Mouse (Mus musculus) intestine, embryonic 16.5 days (tissue): Measurements from ENCODE around the gene Tdrd3. TPM values are rescaled to one million over a fixed set of nuclear protein-coding genes. Genes with fewer than 3 reads are reported as not detected.

Experiments used
- ATAC-seq: fragments of 200-750 bp; cut with Nextera tagmentation; 2 replicates; pipeline ENCODE4 v1.8.0; 2017; ENCODE audit warnings: moderate TSS enrichment, moderate library complexity
- H3K27ac ChIP-seq: fragments of 300-500 bp; sonication (generic); 2 replicates; pipeline ENCODE4 v1.5.1; 2014; ENCODE audit warnings: mild to moderate bottlenecking, low read length
- H3K27me3 ChIP-seq: fragments of 300-500 bp; sonication (generic); replicated peaks from 2 replicates; pipeline ENCODE4 v1.6.1; 2014; ENCODE audit warnings: low read length, control low read depth, mixed read lengths; ENCODE audit not compliant: control insufficient read depth, insufficient read depth
- H3K36me3 ChIP-seq: fragments of 300-500 bp; sonication (generic); 2 replicates; pipeline ENCODE4 v1.6.1; 2014; ENCODE audit warnings: low read length, control low read depth; ENCODE audit not compliant: control insufficient read depth, insufficient read depth
- H3K4me1 ChIP-seq: fragments of 300-500 bp; sonication (generic); 2 replicates; pipeline ENCODE4 v1.6.1; 2014; ENCODE audit warnings: low read length, control low read depth, mixed read lengths; ENCODE audit not compliant: control insufficient read depth, insufficient read depth
- H3K4me2 ChIP-seq: fragments of 300-500 bp; sonication (generic); 2 replicates; pipeline ENCODE4 v1.6.1; 2014; ENCODE audit warnings: low read depth, low read length, control low read depth
- H3K4me3 ChIP-seq: fragments of 300-500 bp; sonication (generic); 2 replicates; pipeline ENCODE4 v1.5.1; 2014; ENCODE audit warnings: mild to moderate bottlenecking, low read length
- H3K9ac ChIP-seq: fragments of 300-500 bp; sonication (generic); 2 replicates; pipeline ENCODE4 v1.6.1; 2014; ENCODE audit warnings: low read depth, low read length
- H3K9me3 ChIP-seq: fragments of 300-500 bp; sonication (generic); 2 replicates; pipeline ENCODE4 v1.6.1; 2016; ENCODE audit warnings: low read length, control low read depth; ENCODE audit not compliant: control insufficient read depth
- WGBS: fragments of 180-500 bp; shearing (Covaris S2); extraction: QIAGEN DNeasy Blood & Tissue Kit; methylation state at CpG from one replicate; pipeline ENCODE4 v1.1.7; 2014; 5-methylcytosine and 5-hydroxymethylcytosine counted together
- polyA plus RNA-seq: library from polyadenylated mRNA; unstranded; fragments of >200 nt; fragmentation: Nextera tagmentation; extraction: Ambion mirVana; gene quantifications from 2 replicates; pipeline ENCODE4 v1.2.1, GENCODE M21; 2015

Tdrd3 gene
- polyA plus RNA-seq, 1 experiment from 2014 or later, result 14.0 TPM

DNA sequence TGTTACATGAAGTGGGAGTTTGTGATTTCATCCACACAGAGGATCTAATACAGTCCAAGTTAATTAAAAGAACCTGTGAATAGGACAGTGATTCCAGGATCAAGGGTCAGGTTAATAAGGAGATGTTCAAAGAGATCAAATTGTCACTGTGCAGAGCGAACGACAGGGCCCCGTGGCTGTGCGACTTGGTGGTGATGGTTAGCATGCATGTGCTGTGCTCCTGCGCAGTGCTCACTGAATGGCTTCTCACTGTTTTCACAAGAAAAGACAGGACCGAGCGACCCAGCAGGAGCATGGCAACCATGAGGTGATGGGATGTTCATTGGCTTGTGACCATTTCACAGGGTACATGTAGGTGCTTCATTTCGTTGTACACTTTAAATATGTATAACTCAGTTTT is 115.4 kb downstream of the Tdrd3 start:
- Histone ChIP-seq H3K27ac (no peak overlapping the region), H3K4me3 (no peak overlapping the region), H3K4me2 (no peak overlapping the region), H3K27me3 (no peaks in the 10 kb centered on the region), H3K36me3 (no peaks in the 10 kb centered on the region), H3K9ac (no peak overlapping the region), H3K4me1 (no peaks in the 10 kb centered on the region), H3K9me3 (no peaks in the 10 kb centered on the region)
- no peak for ATAC-seq
- WGBS, result 91% methylated on average over 8 of the region's 8 CpGs

DNA sequence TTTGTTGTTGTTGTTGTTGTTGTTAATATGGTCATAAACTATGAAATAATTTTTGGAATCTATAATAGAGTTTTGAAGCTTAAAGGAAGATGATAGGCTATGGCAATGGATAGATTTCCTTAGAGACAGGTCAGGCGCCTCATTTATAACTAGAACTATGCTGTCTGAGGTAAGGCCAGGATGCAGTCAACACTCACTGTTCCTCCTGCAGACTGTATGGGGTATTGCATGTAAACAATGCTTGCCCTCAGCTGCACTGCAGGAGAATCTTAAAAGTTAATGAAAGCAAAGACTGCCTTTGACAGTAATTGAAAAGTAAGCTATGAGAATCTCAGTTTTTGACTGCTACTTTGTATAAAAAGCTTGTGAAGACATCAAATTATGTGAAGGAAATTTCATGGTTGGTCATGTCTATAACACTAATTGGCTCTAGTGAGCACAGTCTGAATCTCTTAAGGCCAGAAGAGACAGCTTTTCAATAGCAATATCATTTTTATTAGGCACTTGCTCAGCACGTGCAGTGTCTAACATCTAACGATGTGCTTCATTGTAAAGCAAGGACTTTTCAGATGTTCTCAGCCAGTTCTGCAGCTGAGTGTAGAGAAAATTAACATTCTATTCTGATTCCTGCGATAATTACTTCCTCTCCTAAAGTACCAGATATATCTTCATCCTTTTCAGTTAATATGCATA is 120.8 kb downstream of the Tdrd3 start:
- no peak overlapping the region for H3K27ac ChIP-seq
- no peak overlapping the region for H3K9ac ChIP-seq
- H3K4me2 ChIP-seq, result no peak overlapping the region
- ATAC-seq, result no peak
- WGBS, result 83% methylated on average over 4 of the region's 4 CpGs
- no peaks in the 10 kb centered on the region for H3K9me3 ChIP-seq
- no peaks in the 10 kb centered on the region for H3K36me3 ChIP-seq
- no peaks in the 10 kb centered on the region for H3K4me1 ChIP-seq
- H3K27me3 ChIP-seq, result no peaks in the 10 kb centered on the region
- H3K4me3 ChIP-seq, result no peak overlapping the region

DNA sequence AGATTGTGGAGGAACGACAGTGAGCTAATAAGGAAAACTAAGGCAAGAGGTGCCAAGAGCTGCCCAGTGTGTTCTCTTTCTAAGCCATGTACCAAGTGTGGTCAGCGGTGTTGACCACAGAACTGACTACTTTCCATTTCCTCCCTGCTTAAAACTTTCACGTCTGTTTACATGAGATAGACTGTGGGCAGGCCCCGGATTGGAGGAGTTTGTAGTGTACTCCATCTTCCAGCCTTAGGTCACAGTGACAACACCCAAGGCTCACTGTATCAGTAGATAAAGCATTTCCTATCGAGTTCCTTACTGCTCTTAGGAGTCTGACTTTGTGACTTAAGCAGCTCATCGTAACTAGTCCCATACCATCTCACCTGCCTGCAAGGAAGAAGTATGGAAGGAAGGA is 133.5 kb downstream of the Tdrd3 start:
- no peaks in the 10 kb centered on the region for H3K4me1 ChIP-seq
- H3K4me2 ChIP-seq, result no peak overlapping the region
- peaks cover 4% of the 10 kb centered on the region; the same call in 1 of the 2 replicates for H3K36me3 ChIP-seq
- H3K27me3 ChIP-seq, result no peaks in the 10 kb centered on the region
- H3K9me3 ChIP-seq, result no peaks in the 10 kb centered on the region
- H3K4me3 ChIP-seq, result no peak overlapping the region
- H3K27ac ChIP-seq, result no peak overlapping the region
- H3K9ac ChIP-seq, result no peak overlapping the region
- ATAC-seq, result no peak
- 87% methylated on average over 6 of the region's 6 CpGs for WGBS

DNA sequence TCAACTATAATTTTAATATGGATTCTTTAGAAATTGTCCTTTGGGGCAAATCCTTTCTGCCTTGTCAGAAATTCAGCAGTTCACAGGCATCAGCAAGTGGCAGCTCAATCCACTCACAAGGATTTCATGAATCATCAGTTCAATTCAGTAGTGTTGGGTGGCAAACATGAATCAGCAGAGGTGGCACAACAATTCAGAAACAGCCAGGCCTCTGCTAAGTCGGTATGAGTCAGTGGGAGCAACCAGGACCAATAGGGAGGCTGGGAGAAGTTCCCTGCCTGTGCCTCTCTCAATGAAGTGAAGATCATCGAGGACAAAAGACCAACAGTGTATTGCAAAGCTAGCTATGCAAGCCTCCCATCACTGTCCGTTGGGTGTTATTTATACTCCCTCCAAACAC is 135.8 kb downstream of the Tdrd3 start:
- no peak overlapping the region for H3K4me3 ChIP-seq
- no peaks in the 10 kb centered on the region for H3K27me3 ChIP-seq
- H3K4me2 ChIP-seq, result no peak overlapping the region
- H3K4me1 ChIP-seq, result no peaks in the 10 kb centered on the region
- H3K27ac ChIP-seq, result no peak overlapping the region
- no peaks in the 10 kb centered on the region for H3K36me3 ChIP-seq
- no peaks in the 10 kb centered on the region for H3K9me3 ChIP-seq
- H3K9ac ChIP-seq, result no peak overlapping the region
- 63% methylated on average over 3 of the region's 3 CpGs for WGBS
- ATAC-seq, result no peak

DNA sequence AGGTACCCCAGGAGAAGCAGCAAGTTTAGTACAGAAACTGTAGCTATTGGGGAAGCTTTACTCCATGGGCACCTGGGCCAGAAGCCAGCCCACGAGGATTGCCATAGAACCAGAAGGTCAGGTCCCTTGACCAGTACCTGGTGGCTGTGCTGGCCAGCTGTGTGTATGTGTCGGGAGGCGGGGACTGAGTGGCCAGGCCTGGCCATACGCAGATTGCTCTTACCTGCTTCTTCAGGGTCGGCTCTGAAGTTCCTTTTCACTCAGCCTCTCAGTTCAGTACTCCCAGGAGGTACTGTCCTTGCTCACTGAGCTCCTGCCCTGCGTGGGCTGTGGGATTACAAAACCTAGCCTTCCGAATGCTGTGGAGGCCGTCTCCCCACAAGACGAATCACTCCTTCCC is 147.4 kb downstream of the Tdrd3 start:
- Histone ChIP-seq H3K4me1 (no peaks in the 10 kb centered on the region; the same call in 1 of the 2 replicates), H3K4me2 (no peak overlapping the region), H3K9me3 (no peaks in the 10 kb centered on the region), H3K36me3 (no peaks in the 10 kb centered on the region), H3K9ac (no peak overlapping the region), H3K27me3 (0 out of 2 replicates have a peak, but pooled peaks cover 3% of the 10 kb centered on the region), H3K27ac (no peak overlapping the region), H3K4me3 (no peak overlapping the region)
- WGBS, result 63% methylated on average over 9 of the region's 9 CpGs
- no peak for ATAC-seq

DNA sequence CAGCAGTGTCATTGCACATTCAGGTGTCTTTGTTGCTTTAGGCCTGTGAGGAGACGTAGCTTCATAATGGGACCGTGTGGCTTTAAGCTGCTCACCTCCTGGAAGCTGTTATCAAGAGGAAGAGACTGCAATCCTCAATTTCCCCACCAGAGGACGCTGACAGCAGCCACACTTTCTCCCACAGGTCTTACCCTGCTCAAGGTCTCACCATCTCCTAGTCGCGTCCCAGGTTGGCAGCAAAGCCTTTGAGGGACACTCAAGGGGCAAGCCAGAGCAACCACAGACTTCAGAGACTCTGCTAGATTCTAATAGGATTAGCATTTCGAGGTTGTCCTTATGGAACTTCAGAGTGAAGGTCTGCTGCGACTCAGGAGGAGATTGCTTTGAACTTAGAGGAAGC is 149.8 kb downstream of the Tdrd3 start:
- no peak overlapping the region for H3K4me2 ChIP-seq
- H3K9ac ChIP-seq, result no peak overlapping the region
- no peaks in the 10 kb centered on the region for H3K9me3 ChIP-seq
- ATAC-seq, result no peak
- H3K36me3 ChIP-seq, result no peaks in the 10 kb centered on the region
- H3K27me3 ChIP-seq, result 0 out of 2 replicates have a peak, but pooled peaks cover 3% of the 10 kb centered on the region
- H3K27ac ChIP-seq, result no peak overlapping the region
- no peaks in the 10 kb centered on the region; the same call in 1 of the 2 replicates for H3K4me1 ChIP-seq
- no peak overlapping the region for H3K4me3 ChIP-seq
- WGBS, result 32% methylated on average over 7 of the region's 7 CpGs

DNA sequence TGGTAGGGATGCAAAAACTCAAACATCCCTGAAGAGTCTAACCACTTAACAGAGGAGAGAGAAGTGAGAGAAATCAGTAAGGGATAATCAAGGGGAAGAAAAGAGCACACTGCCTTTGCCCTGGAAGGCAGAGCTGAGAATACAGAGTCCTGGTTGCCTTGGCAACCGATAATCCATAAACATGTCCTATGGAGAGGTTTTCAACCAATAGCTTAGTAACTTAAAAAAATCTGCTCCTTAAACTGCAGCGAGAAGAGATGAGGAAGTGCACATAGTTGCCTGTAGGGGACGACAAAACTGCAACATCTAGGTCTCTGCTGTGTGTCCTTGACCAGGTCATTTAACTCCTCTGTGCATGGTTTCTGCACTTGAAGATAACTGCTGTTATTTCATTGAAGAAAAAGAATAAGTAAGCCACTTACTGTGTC is 150.6 kb downstream of the Tdrd3 start:
- H3K4me3 ChIP-seq, result no peak overlapping the region
- H3K27ac ChIP-seq, result no peak overlapping the region
- no peak; the same call in 1 of the 2 replicates for ATAC-seq
- H3K27me3 ChIP-seq, result 0 out of 2 replicates have a peak, but pooled peaks cover 3% of the 10 kb centered on the region
- no peaks in the 10 kb centered on the region for H3K36me3 ChIP-seq
- WGBS, result 22% methylated on average over 3 of the region's 3 CpGs
- H3K4me2 ChIP-seq, result no peak overlapping the region
- no peaks in the 10 kb centered on the region for H3K9me3 ChIP-seq
- H3K9ac ChIP-seq, result no peak overlapping the region
- no peaks in the 10 kb centered on the region; the same call in 1 of the 2 replicates for H3K4me1 ChIP-seq

DNA sequence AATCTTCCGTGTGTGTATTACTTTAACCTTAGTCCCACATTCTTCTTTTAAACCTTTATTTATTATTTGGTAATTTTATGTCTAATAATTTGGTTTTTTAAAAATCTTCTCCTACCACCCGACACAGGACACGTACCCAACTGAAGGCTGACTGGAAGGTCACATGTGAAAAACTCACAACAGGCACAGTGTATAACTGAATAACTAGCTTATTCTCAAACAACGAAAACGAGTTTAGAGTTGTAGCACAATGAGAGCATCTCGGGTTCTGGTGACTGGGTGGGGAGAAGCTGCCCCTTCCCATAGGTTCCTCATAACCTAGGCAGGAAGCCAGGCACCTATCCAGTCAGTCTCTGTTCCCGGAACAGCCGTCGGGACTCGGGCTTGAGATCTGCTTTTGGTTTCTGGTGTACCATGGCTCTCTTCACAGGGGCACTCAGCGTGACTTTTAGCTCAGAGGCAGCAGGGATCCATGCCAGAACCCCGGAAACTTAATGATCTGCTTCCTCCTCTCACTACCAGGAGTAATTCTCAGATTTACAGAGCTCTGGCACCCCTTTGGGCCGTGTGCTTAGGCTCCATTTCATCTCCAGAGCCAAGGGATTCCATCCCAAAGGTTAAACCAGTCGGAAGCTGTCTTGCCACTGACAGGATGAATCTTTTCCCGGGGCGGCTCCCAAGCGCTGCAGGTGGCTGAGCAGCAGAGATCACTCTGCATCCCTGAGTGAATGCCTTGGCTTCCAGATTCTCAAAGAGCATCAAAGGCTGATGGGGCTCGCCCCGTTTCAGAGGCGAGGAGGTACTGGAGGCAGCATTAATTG is 151.4 kb downstream of the Tdrd3 start:
- Histone ChIP-seq H3K9me3 (no peaks in the 10 kb centered on the region), H3K27ac (no peak overlapping the region), H3K4me3 (peak overlapping the region; percentile 33), H3K36me3 (no peaks in the 10 kb centered on the region), H3K9ac (no peak overlapping the region), H3K4me1 (no peaks in the 10 kb centered on the region; the same call in 1 of the 2 replicates), H3K4me2 (peak overlapping the region; percentile 37), H3K27me3 (0 out of 2 replicates have a peak, but pooled peaks cover 3% of the 10 kb centered on the region)
- WGBS, result 15% methylated on average over 20 of the region's 20 CpGs
- peak; percentile 31; the same call in 1 of the 2 replicates for ATAC-seq

DNA sequence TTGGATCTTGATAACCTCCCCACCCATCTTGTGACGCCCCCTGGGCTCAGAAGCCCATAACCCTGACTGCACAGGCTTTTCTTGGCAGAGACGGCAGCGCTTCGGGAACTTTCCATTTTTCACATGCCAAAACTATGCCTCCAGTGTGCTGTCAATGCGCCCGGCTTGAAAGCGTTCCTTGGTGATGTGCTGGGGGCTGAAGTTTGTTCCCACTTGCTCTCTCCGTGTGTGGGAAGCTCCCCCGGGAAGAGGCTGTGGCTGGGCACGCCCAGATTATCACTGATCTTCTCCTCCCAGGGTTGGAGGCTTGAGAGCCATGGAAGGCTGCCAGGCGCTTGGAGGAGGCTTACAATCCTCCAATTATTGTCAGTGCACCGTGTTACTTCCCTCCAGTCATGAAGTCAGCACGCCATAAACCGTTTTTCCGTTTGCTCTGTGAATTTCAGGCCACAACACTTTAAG is 152.0 kb downstream of the Tdrd3 start:
- ATAC-seq, result peak; percentile 52
- no peaks in the 10 kb centered on the region for H3K9me3 ChIP-seq
- no peak overlapping the region for H3K27ac ChIP-seq
- WGBS, result 15% methylated on average over 15 of the region's 15 CpGs
- H3K27me3 ChIP-seq, result 0 out of 2 replicates have a peak, but pooled peaks cover 3% of the 10 kb centered on the region
- H3K4me1 ChIP-seq, result no peaks in the 10 kb centered on the region; the same call in 1 of the 2 replicates
- no peak overlapping the region for H3K9ac ChIP-seq
- H3K4me2 ChIP-seq, result peak overlapping the region; percentile 37
- peak overlapping the region; percentile 33 for H3K4me3 ChIP-seq
- no peaks in the 10 kb centered on the region for H3K36me3 ChIP-seq
